Mouse (Mus musculus) frontal cortex, postnatal 14 days (tissue): ENCODE measurements at regions not wholly inside any gene's neighbourhood (a gene's known extent, or its start where the extent isn't known, plus 50 kb on each side); places are given as distances from the start of the nearest gene placed in this dataset.
A peak's percentile ranks its signal among the peaks of the same experiment; 100 is the strongest.

Experiments used
- DNase-seq, 2 experiments: peaks; one replicate each; pipeline ENCODE4 v3.0.0; 2022; ENCODE audit warnings: low spot score in 2 of 2

DNA sequence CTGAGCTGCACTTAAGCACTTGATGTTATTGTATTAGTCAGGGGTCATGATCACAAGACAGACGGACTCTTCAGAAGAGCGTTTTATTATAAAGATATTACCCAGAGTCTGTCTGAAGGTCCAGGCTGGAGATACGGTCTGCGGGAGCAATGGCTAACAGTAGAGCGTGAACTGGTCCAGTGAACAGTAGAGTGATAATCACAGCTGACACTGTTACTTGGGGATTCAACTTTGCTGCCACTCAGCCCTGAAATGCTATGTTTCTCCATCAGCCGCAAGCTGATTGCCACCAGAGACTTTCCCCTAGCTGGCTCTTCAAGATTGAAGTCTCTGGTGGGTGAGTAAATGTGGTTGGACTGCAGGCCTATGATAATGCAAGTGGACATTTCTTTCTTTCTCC is 133.1 kb upstream of the Zc3h12c start:
- no peak for DNase-seq

DNA sequence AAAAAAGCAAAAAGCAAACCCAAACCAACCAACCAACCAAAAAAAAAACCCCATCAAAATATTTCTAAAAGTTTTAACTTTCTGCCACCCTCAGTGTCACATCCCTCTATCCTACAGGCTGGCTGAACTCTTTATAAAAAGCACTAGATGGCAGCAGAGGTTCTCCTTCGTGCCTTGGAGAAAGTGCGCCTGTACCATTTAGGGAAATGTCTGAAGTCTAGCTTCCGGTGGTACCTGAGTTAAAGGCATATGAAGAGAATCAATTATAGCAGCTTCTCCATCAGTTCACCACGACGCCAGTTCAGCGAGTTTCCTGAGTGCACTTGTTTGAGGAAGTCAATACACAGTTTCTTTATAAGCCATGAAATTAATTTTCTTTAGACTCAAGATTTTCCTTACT is 130.0 kb upstream of the Zc3h12c start:
- no peak for DNase-seq

DNA sequence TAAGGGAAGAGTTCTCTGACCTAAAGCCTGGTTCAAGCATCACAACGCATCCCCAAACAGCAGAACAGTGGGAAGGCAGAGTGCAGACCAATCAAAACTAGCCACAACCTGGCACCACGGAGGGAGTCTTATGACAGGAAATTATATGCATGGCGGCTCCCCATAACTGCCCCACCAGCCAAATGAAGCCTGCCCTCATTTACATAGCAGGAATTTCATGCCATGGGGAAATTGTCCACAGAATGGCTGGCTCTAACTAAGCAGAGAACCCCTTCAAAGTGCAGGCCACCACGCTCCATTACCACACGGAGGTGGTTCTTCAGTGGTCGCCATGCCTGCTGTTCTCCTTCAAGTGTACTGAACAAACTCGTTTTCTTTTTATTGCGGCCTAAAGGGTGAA is 126.3 kb upstream of the Zc3h12c start:
- DNase-seq, result no peak

DNA sequence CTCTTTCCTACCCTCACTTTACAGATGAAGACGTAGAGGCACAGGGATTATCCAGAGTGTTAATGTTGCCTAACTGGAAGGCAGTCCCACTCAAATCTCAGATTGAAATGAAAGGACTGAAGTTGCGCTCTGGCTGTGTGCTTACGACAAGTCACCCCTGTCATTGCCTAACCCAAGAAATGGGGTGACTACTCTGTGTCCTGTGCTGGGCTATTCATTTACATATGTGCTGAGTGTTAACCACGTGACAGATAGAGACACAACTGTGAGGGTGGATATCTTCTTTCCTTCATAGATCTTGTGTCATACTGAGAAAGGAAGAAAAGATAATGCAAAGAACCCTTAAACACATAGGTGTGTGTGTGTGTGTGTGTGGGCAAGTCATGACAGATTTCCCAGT is 120.7 kb upstream of the Zc3h12c start:
- DNase-seq, result no peak

GRCm38 (mm10) chr9:52287761-52288275 is 119.4 kb upstream of the Zc3h12c start:
- no peak for DNase-seq

- DNase-seq, result peak in 1 of 2 experiments; percentile 68
Observed at GRCm38 (mm10) chr9:52287246-52287651, 118.9 kb upstream of the Zc3h12c start.

- DNase-seq, result no peak
Observed at GRCm38 (mm10) chr9:52286104-52286503, 117.7 kb upstream of the Zc3h12c start.

DNA sequence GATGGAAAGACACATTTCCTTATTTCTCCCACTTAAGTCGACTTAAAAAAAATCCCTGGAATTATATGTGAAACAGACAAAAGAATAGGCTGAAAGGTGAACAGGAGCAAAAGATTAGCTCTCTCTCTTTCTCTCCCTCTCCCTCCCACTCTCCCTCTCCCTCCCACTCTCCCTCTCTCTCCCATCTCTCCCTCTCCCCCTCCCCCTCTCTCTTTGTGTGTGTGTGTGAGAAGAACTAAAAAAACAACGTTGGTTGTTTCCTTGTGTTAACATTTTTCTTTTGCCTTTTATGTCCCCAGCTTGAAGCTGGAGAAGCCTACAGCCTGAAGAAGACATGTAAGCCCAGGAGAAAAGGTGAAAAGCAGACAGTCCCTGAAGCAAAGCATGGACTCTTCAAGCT is 115.2 kb upstream of the Zc3h12c start:
- no peak for DNase-seq

DNA sequence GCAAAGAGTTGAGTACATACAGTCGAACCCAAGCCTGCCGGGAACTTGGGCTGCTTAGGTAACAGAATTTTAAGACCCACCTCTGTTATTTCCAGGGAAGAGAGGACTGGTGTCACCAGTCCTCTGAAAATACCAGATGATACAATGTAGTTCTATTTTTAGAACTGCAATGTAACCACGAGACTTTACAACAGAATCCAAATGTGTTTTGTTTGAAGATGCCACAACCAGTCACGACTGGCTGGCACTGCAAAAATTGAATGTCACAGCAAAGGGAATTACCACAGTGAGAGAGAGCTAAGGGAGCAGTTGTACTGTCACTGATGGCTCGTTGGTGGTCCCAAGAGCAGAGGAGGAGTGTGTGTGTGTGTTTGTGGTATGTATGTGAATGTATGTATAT is 112.6 kb upstream of the Zc3h12c start:
- DNase-seq, result no peak

GRCm38 (mm10) chr9:52280556-52280955 is 112.2 kb upstream of the Zc3h12c start:
- no peak for DNase-seq

GRCm38 (mm10) chr9:52278701-52279023 is 110.3 kb upstream of the Zc3h12c start:
- no peak for DNase-seq

DNA sequence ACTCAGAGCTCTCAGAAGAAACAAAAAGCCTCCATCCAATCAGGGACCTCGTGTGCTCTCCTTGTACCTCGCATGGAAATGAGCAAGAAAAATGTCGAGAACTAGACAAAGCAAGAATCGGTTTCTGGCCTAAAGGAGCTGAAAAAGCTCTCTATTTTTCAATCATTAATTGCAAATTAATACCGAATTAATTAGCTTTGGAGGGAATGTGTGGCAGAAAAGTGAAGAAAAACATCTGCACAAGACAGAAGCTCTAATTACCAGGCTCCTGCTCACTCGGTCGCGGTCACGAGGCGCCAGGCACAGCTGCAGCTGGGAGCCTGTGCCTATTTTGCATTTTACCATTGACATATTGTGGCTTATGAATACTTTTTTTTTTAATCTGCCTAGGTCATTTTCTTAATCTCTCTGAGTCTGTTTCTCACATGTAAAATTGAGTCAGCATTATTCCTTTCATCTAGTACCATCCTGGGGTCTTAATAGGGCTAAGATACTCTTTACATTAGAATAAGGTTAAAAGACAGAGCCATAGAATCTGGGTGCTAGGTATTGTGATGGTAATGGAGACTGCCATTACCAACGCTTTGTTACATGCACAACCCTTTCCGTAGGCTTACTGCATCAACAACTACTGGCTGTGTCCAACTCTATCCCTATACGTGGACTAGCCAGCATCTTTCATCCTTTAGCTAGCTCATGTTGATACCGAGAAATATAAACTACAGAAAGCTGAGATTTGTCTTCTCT is 109.8 kb upstream of the Zc3h12c start:
- no peak for DNase-seq

- DNase-seq, result no peak
Observed at GRCm38 (mm10) chr9:52273994-52274393, 105.6 kb upstream of the Zc3h12c start.

DNA sequence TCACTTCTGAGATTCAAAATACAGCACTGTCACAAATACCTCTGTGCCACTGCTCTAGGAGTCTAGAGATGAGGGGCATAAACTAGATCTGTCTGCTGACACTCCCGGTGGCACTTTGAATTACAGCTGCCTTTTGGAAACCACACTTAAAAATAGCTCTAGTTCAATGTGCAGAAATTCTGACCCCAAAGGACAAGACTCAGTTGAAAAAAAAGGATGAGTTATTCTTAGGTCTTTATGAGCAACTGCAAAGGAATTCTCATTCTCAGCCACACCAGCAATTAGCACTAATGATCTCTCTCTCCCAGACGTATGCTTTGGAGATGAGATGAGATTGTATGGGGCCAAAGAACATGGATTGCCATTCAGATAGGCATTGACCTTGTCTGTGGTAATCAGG is 104.3 kb upstream of the Zc3h12c start:
- DNase-seq, result no peak

DNA sequence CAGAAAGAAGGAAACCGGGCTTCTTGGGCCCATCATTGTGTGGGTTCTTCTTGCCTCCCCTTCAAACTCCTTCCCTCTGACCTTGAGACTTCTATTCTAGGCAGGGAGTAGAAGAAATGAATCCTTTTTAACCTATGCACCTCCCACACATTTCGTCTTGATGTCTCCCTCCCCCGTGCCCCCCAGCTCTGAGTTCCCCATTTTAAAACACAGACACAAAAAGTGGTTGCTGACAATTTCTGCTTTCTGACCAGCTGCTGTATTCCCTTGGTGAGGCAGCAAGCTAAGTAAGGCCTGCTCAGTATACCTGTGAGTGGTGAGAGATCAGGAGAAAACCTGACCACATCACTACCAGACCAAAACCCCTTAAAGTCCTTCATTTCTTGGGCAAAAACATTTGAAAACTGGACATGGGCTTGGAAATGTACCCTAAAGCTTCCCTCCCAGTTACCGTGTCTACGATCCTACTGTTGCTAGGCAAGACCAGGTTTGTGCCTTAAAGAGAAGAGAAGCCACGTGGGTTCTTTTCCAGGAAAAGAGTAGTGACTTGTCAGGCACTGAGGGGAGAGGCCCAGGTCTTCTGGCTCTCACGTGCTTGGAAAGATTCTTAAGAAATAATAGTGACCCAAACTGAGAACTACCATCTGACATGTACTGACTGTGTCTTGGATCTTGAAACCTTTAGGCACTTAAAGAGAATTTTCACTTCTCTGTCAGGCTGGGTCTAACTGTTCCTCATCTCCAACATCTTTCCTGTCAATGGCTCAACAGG is 103.2 kb upstream of the Zc3h12c start:
- no peak for DNase-seq

- DNase-seq, result no peak
Observed at GRCm38 (mm10) chr9:52261538-52261937, 93.2 kb upstream of the Zc3h12c start.

DNA sequence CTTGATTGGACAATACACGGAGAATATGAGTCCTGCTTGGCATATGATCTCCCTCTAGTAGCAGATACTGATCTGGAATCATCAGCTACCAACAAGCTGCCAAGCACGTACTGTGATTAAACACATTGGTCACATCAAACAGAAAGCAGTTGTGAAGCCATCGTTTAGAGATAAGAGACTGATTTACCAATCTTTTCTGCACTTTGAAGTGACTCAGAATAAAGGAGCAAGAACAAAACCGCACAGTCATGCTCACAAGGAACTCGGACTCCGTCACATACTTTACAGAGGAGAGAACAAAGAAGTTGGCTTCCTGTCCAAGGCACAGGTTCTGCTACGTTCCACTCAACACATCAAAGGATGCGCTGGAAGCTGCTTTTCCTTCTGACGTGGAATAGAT is 91.1 kb upstream of the Zc3h12c start:
- DNase-seq, result no peak

GRCm38 (mm10) chr9:52255692-52256091 is 87.3 kb upstream of the Zc3h12c start:
- no peak for DNase-seq

DNA sequence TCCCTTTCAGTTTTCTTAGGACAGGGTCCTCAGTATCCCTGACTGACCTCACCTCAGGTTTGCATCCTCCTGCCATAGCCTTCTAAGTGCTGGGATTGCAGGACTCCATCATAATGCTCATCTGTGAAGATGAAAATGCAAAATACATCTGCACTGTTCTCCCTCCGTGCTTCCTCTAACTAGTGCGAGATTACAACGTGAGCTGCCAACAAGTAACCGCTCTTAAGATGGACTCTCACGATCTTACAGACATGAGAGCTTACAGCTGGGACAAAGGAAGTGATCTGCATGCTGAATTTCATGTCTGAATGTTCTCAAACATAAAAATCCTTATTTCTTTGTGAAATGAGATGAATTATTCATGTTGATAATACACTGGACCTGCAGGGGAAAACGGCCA is 86.1 kb upstream of the Zc3h12c start:
- no peak for DNase-seq

DNA sequence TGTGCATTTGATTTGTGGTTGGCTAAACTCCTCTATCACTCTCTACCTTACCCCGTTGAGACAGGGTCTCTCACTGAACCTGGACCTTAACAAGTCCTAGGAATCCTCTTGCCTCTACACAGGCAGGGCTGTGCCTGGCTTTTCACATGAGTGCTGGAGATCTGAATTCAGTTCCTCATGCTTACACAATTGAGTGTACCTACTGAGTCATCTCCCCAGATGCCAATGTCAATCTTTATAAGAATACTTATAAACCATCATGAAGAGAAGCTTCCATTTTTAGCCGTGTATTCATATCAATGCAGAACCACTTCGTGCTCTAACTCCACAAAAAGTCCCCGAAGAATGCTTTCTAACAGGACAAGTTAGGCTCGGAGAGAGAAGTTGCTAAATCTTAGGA is 83.1 kb upstream of the Zc3h12c start:
- DNase-seq, result no peak

GRCm38 (mm10) chr9:52246712-52247111 is 78.3 kb upstream of the Zc3h12c start:
- no peak for DNase-seq

DNA sequence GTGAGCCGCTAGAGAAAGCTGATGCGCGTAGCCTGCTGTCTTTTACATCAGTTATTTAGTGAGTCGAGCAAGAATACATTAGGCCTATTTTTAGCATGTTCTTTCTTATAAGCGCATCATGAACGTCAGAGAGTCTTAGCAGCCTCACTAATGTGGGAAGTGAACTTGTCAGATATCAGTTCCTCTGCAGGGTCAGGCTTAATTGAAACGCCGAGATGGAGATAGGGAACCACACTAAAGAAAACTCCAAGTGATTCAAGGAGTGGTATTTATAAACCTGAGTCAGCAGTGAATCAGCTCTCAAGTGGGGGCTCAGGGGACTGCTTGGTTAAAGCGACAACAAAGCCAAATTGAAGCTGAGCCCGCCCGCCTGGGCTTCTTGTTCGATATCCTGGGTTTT is 75.7 kb upstream of the Zc3h12c start:
- DNase-seq, result peak in 1 of 2 experiments; percentile 13

DNA sequence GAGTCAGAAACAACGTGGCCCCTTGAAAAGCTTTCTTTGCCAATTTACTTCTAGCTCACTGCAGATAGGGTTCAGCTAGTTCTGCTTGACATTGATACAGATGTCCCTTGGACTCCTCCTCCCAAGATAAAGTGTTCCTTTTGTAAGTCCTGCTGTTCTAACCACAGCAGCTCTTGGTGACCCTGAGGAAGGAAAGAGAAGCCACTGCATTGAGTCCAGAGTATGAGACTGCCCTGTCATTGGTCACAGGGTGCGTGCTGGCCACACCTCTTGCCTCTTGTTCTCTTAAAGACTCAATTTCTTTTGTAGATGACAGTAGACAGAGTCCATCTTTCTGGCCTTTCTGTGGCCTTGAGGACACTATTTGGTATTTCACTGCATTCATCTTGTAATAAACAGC is 74.7 kb upstream of the Zc3h12c start:
- DNase-seq, result no peak
